Mouse (Mus musculus): ENCODE results near the gene Prn. TPM values are rescaled to one million over a fixed set of nuclear protein-coding genes. Genes with fewer than 3 reads are reported as not detected.
A peak's percentile ranks its signal among the peaks of the same experiment; 100 is the strongest.

Gene Prn
- polyA plus RNA-seq, 1 experiment from 2014 or later, result not detected

DNA sequence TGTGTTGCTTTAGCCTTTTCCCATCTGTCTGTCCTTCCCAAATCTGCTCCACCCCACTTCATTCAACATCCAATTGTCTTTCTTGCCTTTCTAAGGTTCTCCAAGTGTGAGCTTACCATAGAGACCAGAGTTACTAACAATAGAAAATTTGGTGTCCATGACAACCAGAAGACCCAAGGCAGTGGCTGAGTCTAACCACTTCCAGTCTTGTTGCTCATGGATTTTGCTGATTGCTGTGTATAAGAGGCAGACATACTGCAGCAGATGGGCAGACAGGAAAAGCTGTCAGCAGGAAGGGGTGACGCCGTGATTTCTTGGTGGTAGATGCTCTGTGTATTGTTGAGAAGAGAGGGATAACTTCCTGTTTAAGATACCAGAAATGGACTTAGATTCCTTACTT is 26.6 kb upstream of the Prn start:
- ATAC-seq, result peak; percentile 77
- peak overlapping the region; percentile 10; the same call in 1 of the 2 replicates for H3K27ac ChIP-seq (ENCODE audit: low read length)

DNA sequence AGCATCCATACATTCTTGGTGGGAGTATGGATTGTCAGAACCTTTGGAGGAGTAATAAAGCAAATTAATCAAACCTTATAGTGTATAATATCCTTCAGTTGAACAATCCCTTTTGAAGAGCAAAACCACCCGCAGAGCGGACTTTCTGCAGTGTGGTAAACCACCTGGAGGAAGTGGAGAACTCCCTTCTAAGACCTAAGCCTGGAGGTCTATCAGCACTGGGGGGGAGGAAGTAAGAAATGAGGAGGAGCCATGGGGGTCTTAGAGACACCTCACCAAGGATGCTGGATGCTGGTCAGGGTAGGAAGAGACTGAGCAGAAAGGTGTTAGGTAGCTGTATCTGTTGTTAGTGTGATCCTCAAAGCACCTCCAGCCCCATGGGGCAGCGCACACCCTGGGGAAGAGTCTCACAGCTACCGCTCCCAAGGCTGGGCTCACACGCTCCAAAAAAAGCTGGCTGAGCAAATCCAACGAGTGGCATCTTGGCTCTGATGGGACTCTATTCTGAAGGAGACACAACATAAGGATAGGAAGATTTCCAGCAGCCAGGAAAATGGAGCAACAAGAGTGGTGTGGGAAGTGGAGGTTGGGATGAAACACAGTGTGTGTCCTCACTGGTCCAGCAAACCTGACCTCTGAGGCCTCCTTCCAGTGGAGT is 23.1 kb upstream of the Prn start:
- no peak overlapping the region for H3K27ac ChIP-seq (ENCODE audit: low read length)

More for the DNA sequence above, 26.6 kb upstream of the Prn start:
- H3K4me2 ChIP-seq (ENCODE audit: low read length), result no peak overlapping the region
- no peaks in the 10 kb centered on the region for H3K27me3 ChIP-seq (replicated peaks; ENCODE audit: control insufficient read depth, insufficient read depth, low read length)
- H3K9me3 ChIP-seq (ENCODE audit: control insufficient read depth, low read length), result no peaks in the 10 kb centered on the region
- H3K9ac ChIP-seq (replicated peaks; ENCODE audit: low read depth, low read length), result no peak overlapping the region
- H3K4me1 ChIP-seq (replicated peaks; ENCODE audit: control insufficient read depth, insufficient read depth, low read length), result peaks cover 6% of the 10 kb centered on the region
- 44% methylated on average over 2 of the region's 2 CpGs for WGBS
- H3K36me3 ChIP-seq (ENCODE audit: control insufficient read depth, insufficient read depth), result no peaks in the 10 kb centered on the region
- H3K4me3 ChIP-seq (replicated peaks; ENCODE audit: low read length), result no peak overlapping the region

DNA sequence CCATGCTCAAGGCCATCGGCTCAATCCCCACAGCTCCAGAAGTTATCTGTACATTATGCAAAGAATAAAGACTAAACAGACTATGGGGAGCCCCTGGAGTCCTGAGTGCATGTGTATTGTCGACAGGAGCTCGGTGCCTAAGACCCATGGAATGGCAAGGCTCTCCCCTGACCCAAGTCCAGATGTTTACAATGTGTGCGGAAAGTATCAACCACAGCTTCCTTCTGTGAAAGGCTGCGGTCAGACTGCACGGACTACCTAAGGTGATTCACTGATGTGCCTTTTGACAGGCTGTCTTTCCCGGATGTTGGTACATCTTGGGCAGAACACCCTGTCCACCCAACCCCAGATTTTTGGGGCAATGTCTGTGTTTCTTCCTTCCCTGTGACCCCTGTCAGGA is 21.5 kb upstream of the Prn start:
- Histone ChIP-seq H3K4me1 (replicated peaks; ENCODE audit: control insufficient read depth, insufficient read depth, low read length) (peaks cover 23% of the 10 kb centered on the region), H3K4me3 (replicated peaks; ENCODE audit: low read length) (no peak overlapping the region), H3K9me3 (ENCODE audit: control insufficient read depth, low read length) (no peaks in the 10 kb centered on the region), H3K27ac (ENCODE audit: low read length) (no peak overlapping the region), H3K9ac (replicated peaks; ENCODE audit: low read depth, low read length) (no peak overlapping the region), H3K27me3 (replicated peaks; ENCODE audit: control insufficient read depth, insufficient read depth, low read length) (no peaks in the 10 kb centered on the region), H3K36me3 (ENCODE audit: control insufficient read depth, insufficient read depth) (no peaks in the 10 kb centered on the region), H3K4me2 (ENCODE audit: low read length) (no peak overlapping the region)
- WGBS, result 84% methylated on average over 7 of the region's 7 CpGs
- ATAC-seq, result no peak

More for the DNA sequence above, 23.1 kb upstream of the Prn start:
- WGBS, result 85% methylated on average over 6 of the region's 6 CpGs
- H3K36me3 ChIP-seq (ENCODE audit: control insufficient read depth, insufficient read depth), result no peaks in the 10 kb centered on the region
- H3K9me3 ChIP-seq (ENCODE audit: control insufficient read depth, low read length), result no peaks in the 10 kb centered on the region
- ATAC-seq, result no peak
- H3K27me3 ChIP-seq (replicated peaks; ENCODE audit: control insufficient read depth, insufficient read depth, low read length), result no peaks in the 10 kb centered on the region
- no peak overlapping the region for H3K4me3 ChIP-seq (replicated peaks; ENCODE audit: low read length)
- H3K4me2 ChIP-seq (ENCODE audit: low read length), result no peak overlapping the region
- peaks cover 18% of the 10 kb centered on the region for H3K4me1 ChIP-seq (replicated peaks; ENCODE audit: control insufficient read depth, insufficient read depth, low read length)
- H3K9ac ChIP-seq (replicated peaks; ENCODE audit: low read depth, low read length), result no peak overlapping the region

DNA sequence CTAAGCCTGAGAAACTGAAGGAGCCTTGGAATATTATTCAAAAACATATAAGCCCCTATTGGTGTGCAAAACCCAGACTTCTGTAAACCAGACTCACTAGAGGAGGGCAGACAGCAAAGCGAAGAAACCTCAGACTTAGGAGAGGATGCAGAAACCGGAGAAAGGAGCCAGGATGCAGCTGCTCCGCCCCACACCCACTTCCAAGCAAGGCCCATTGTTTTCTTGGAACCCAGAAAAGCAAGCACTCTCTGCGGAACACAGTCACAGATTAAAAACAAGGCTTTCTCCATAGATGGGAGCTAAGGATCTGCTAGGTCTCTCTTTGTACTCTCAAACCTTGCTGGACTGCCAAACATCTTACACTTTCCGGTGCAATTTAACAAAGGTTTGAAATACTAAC is 17.2 kb upstream of the Prn start:
- Histone ChIP-seq H3K36me3 (ENCODE audit: control insufficient read depth, insufficient read depth) (no peaks in the 10 kb centered on the region), H3K27ac (ENCODE audit: low read length) (peak overlapping the region; percentile 54), H3K27me3 (replicated peaks; ENCODE audit: control insufficient read depth, insufficient read depth, low read length) (no peaks in the 10 kb centered on the region), H3K4me1 (replicated peaks; ENCODE audit: control insufficient read depth, insufficient read depth, low read length) (peaks cover 20% of the 10 kb centered on the region), H3K4me2 (ENCODE audit: low read length) (no peak overlapping the region), H3K9me3 (ENCODE audit: control insufficient read depth, low read length) (no peaks in the 10 kb centered on the region), H3K9ac (replicated peaks; ENCODE audit: low read depth, low read length) (no peak overlapping the region), H3K4me3 (replicated peaks; ENCODE audit: low read length) (no peak overlapping the region)
- ATAC-seq, result no peak; the same call in 1 of the 2 replicates
- 28% methylated on average over 5 of the region's 5 CpGs for WGBS

DNA sequence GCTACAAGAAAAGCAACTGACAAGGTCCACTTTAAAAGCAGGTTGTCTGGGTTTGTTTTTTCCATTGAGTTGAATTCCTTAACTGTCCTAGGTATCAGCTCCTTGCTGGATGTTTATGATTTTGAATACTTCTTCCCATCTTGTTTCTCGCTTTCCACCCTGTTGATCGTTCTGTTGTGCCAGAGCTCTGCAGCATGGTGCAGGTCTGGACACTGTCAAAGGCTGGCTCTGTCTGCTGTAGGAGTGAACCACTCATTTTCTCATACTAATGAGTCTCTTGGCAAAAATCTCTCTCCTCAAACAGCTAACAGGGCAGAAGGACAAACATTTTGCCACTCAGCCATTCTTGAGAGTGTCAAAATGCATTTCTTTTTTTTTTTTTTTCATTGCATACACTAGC is 14.7 kb upstream of the Prn start:
- Histone ChIP-seq H3K36me3 (ENCODE audit: control insufficient read depth, insufficient read depth) (no peaks in the 10 kb centered on the region), H3K4me3 (replicated peaks; ENCODE audit: low read length) (no peak overlapping the region), H3K9ac (replicated peaks; ENCODE audit: low read depth, low read length) (no peak overlapping the region), H3K27me3 (replicated peaks; ENCODE audit: control insufficient read depth, insufficient read depth, low read length) (no peaks in the 10 kb centered on the region), H3K4me2 (ENCODE audit: low read length) (no peak overlapping the region), H3K9me3 (ENCODE audit: control insufficient read depth, low read length) (no peaks in the 10 kb centered on the region), H3K27ac (ENCODE audit: low read length) (no peak overlapping the region), H3K4me1 (replicated peaks; ENCODE audit: control insufficient read depth, insufficient read depth, low read length) (peaks cover 10% of the 10 kb centered on the region)
- ATAC-seq, result no peak
- 76% methylated on average over 2 of the region's 2 CpGs for WGBS

DNA sequence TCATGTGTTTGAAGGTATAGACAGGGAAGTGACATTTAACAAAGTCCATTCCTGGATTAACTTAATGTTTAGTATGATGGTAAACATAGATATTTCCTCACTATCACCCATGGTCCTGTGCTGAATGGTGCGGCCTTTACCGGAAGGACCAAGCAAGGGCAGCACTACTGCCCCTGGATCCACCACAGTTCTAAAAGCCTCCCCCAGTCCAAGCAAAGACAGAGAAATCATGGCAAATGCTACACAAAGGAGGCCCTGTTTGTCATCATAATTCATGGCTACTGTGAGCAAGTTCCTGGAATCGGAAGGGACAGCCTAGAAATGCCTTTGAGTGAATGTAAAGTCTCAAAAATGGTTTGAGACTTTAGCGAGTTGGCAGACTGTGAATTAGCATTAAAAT is 13.7 kb upstream of the Prn start:
- H3K4me2 ChIP-seq (ENCODE audit: low read length), result no peak overlapping the region
- no peak overlapping the region for H3K9ac ChIP-seq (replicated peaks; ENCODE audit: low read depth, low read length)
- H3K9me3 ChIP-seq (ENCODE audit: control insufficient read depth, low read length), result no peaks in the 10 kb centered on the region
- no peak overlapping the region for H3K4me3 ChIP-seq (replicated peaks; ENCODE audit: low read length)
- no peaks in the 10 kb centered on the region for H3K27me3 ChIP-seq (replicated peaks; ENCODE audit: control insufficient read depth, insufficient read depth, low read length)
- 93% methylated on average over 4 of the region's 4 CpGs for WGBS
- no peak overlapping the region for H3K27ac ChIP-seq (ENCODE audit: low read length)
- no peaks in the 10 kb centered on the region for H3K36me3 ChIP-seq (ENCODE audit: control insufficient read depth, insufficient read depth)
- no peak for ATAC-seq
- peaks cover 10% of the 10 kb centered on the region for H3K4me1 ChIP-seq (replicated peaks; ENCODE audit: control insufficient read depth, insufficient read depth, low read length)

DNA sequence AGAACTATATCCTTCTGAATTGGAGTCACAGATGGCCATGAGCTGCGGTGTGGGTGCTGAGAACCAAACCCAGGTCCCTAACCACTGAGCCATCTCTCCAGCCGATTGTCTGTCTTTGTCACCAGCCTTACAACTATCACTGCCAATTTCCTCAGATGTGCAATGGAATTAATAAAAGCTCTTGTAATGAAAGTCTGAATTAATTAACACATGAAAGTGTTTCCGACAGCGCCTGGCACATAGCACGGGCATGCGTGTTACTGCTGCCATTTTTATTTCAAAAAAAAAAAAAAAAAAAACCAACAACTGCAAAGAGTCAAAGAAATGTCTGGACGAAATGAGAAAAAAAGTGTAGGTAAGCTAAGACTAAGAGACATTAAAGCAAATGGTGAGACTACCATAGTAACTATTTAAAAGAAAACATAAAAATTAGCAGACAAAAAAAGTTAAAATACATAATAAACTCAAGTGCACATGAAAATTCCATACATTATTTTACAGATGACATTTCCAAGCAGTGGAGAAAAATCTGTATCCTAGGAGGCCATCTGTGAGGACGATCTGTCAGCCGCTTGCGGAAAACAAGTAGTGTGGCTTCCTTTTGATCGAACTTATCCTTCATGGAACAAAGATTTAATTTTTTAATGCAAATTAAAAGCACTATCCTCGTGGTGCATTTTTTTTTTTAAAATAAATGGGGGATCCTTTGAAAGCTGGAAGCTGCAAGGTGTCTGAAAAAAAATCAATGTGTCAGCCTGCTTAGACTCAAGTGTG is 12.2 kb upstream of the Prn start:
- Histone ChIP-seq H3K36me3 (ENCODE audit: control insufficient read depth, insufficient read depth) (no peaks in the 10 kb centered on the region), H3K4me1 (replicated peaks; ENCODE audit: control insufficient read depth, insufficient read depth, low read length) (peaks cover 4% of the 10 kb centered on the region; the same call in 1 of the 2 replicates), H3K9ac (replicated peaks; ENCODE audit: low read depth, low read length) (no peak overlapping the region), H3K4me2 (ENCODE audit: low read length) (no peak overlapping the region), H3K4me3 (replicated peaks; ENCODE audit: low read length) (no peak overlapping the region), H3K27me3 (replicated peaks; ENCODE audit: control insufficient read depth, insufficient read depth, low read length) (no peaks in the 10 kb centered on the region), H3K9me3 (ENCODE audit: control insufficient read depth, low read length) (no peaks in the 10 kb centered on the region), H3K27ac (ENCODE audit: low read length) (peak overlapping the region; percentile 84)
- 65% methylated on average over 12 of the region's 12 CpGs for WGBS
- peak; percentile 50 for ATAC-seq

DNA sequence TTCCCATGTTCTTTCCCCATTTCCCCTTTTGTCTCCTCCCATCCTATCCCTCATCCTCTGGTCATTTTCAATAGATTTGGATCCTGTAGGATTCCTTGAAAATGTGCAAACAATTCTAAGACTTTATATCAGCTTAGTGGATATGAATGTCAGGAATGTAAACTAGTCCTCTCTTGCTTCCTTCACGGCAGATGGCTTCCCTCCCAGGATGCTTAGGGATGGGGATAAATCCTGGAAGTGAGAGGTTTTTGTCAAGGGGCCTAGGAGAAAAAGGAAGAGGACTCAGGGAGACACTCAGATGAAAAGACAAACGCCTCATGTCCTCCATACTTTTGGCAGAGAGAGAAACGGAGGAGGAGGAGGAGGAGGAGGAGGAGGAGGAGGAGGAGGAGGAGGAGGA is 7.3 kb upstream of the Prn start:
- no peak overlapping the region for H3K27ac ChIP-seq (ENCODE audit: low read length)
- no peaks in the 10 kb centered on the region for H3K9me3 ChIP-seq (ENCODE audit: control insufficient read depth, low read length)
- H3K36me3 ChIP-seq (ENCODE audit: control insufficient read depth, insufficient read depth), result no peaks in the 10 kb centered on the region
- no peak for ATAC-seq
- no peaks in the 10 kb centered on the region for H3K27me3 ChIP-seq (replicated peaks; ENCODE audit: control insufficient read depth, insufficient read depth, low read length)
- 0 out of 2 replicates have a peak, but pooled peaks cover 2% of the 10 kb centered on the region for H3K4me1 ChIP-seq (replicated peaks; ENCODE audit: control insufficient read depth, insufficient read depth, low read length)
- 54% methylated on average over 2 of the region's 3 CpGs for WGBS
- H3K4me2 ChIP-seq (ENCODE audit: low read length), result no peak overlapping the region
- no peak overlapping the region for H3K4me3 ChIP-seq (replicated peaks; ENCODE audit: low read length)
- no peak overlapping the region for H3K9ac ChIP-seq (replicated peaks; ENCODE audit: low read depth, low read length)

DNA sequence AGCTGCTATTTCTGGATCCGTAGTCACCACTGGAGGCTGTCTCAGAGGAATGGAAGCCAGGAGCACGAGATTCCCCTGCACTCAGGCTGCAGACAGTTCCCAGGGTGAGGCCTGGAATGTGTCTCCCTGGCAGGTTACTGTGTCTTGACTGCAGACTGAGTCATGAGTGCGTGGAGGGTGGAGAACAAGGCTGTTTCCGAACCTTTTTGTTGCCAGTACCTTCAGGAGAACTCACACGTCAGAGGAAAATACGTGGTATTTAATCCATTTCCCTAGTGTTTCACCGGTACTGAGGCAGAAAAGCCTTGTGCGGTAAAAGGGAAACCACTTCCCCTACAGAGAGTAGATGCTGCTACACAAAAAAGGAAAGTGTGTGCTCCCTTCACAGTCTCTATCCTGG is 6.9 kb upstream of the Prn start:
- H3K4me2 ChIP-seq (ENCODE audit: low read length), result no peak overlapping the region
- H3K4me3 ChIP-seq (replicated peaks; ENCODE audit: low read length), result no peak overlapping the region
- H3K4me1 ChIP-seq (replicated peaks; ENCODE audit: control insufficient read depth, insufficient read depth, low read length), result 0 out of 2 replicates have a peak, but pooled peaks cover 2% of the 10 kb centered on the region
- H3K36me3 ChIP-seq (ENCODE audit: control insufficient read depth, insufficient read depth), result no peaks in the 10 kb centered on the region
- no peaks in the 10 kb centered on the region for H3K27me3 ChIP-seq (replicated peaks; ENCODE audit: control insufficient read depth, insufficient read depth, low read length)
- ATAC-seq, result no peak
- H3K9me3 ChIP-seq (ENCODE audit: control insufficient read depth, low read length), result no peaks in the 10 kb centered on the region
- H3K9ac ChIP-seq (replicated peaks; ENCODE audit: low read depth, low read length), result no peak overlapping the region
- H3K27ac ChIP-seq (ENCODE audit: low read length), result no peak overlapping the region
- 58% methylated on average over 8 of the region's 8 CpGs for WGBS
